ENCODE assay signal across 8 mouse cellular contexts in the genomic region with DNA sequence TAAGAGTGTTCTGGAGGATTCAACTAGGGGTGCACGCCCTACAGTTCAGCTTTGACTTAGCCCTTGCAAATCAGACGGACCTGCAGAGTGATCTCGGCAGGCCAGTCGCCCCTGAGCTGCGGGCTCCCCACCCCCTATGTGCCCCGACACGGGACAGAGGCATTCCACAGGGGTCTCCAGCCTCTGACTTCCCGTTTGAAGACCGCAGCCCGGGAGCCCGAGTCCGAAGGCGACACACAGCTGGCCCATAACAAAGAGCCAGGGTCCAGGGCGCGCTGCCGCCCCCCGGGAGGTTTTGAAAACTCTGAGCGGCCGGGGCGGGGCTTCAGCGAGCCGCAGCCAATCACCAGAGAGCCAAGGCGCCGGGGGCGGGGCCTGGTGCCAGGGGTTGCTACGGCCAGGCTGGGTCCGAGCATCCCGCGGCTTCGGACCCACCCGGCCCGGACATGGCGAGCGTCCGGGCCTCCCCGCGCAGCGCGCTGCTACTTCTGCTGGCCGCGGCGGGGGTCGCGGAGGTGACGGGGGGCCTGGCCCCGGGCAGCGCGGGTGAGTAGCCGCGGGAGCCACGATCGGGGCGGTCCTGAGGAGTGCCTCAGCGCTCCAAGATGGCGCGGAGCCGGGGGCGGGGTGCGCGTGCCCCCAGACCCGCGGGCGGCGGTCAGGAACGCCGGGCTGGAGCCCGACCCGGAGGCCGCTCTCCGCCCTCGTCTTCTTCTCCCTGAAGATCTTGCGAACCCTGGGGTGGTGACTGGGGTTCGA. TPM values are rescaled to one million over a fixed set of nuclear protein-coding genes. Genes with fewer than 3 reads are reported as not detected.
DNase-seq lines count a peak whose midpoint lies in the region; ATAC-seq lines count a peak whose summit lies in the region.

A gene (plus strand): TSS at position 371 of the 759 bp plus-strand sequence.

- H3K9ac ChIP-seq in lung, embryonic 16.5 days (ENCODE audit: low read length) = peak within 1 kb of the TSS; percentile 89

- peak; percentile 11 for DNase-seq in MEL-GATA-1-ER (ENCODE audit: extremely low read depth, low read depth)
- DNase-seq in cerebellum, adult 8-10 months = peak; percentile 77
- DNase-seq in layer of hippocampus, adult 9-10 months (ENCODE audit: low spot score) = peak; percentile 44
- DNase-seq in ovary, postnatal 14 days (ENCODE audit: low spot score) = peak; percentile 84
- peak; percentile 85 for DNase-seq in thymus, postnatal 14 days

- H3K36me3 ChIP-seq in lung, embryonic 16.5 days (ENCODE audit: control insufficient read depth, insufficient read depth, low read length) = no peaks in the 10 kb centered on the region

- WGBS in lung, embryonic 16.5 days = under 1% methylated on average over 66 of the region's 73 CpGs

- no peaks in the 10 kb centered on the region for H3K27me3 ChIP-seq in lung, embryonic 16.5 days (ENCODE audit: control insufficient read depth, insufficient read depth, low read depth, low read length)

- peak within 1 kb of the TSS; percentile 52; the same call in 1 of the 2 replicates for H3K27ac ChIP-seq in lung, embryonic 16.5 days (ENCODE audit: low read length)

- peak; percentile 93 for ATAC-seq in frontal cortex, adult (ENCODE audit: low TSS enrichment)
- peak; percentile 61 to 79 for ATAC-seq in hematopoietic stem cell, adult 5-6 weeks (replicated peaks in 1 of 2; ENCODE audit: insufficient read depth in 1 of 2, low FRiP score in 2 of 2, low TSS enrichment in 1 of 2, low read depth in 1 of 2, poor library complexity in 2 of 2, severe bottlenecking in 2 of 2)
- ATAC-seq in lung, embryonic 16.5 days (ENCODE audit: low read depth) = peak; percentile 94

- H3K9me3 ChIP-seq in lung, embryonic 16.5 days (ENCODE audit: control insufficient read depth, low read length) = peaks cover 2% of the 10 kb centered on the region

- H3K4me2 ChIP-seq in lung, embryonic 16.5 days (ENCODE audit: low read depth, low read length) = peak within 1 kb of the TSS; percentile 95

- H3K4me3 ChIP-seq in lung, embryonic 16.5 days (ENCODE audit: low read length) = peak within 1 kb of the TSS; percentile 77

- peaks cover 17% of the 10 kb centered on the region for H3K4me1 ChIP-seq in lung, embryonic 16.5 days (replicated peaks; ENCODE audit: control insufficient read depth, insufficient read depth, low read length)

RNA-seq across cellular contexts. Expression of the gene that starts here (rescaled TPM):
- total RNA-seq in hematopoietic stem cell, adult 5-6 weeks (2017) = 2.5 and 2.8 TPM in 2 replicates
- polyA plus RNA-seq in lung, embryonic 16.5 days (2015; fragmentation: Nextera tagmentation; extraction: Ambion mirVana) = 24.1 and 25.2 TPM in 2 replicates

Comparison
In these comparisons a context has a peak if more than half of its experiments do, and no peak if none do; other contexts are left out.
1. Peak in every context shown above with its lines: DNase-seq, ATAC-seq, H3K4me3 ChIP-seq and H3K27ac ChIP-seq.
2. DNase-seq: peak in every context shown above with its lines; median percentile 85 in thymus, postnatal 14 days; 84 in ovary, postnatal 14 days; 77 in cerebellum, adult 8-10 months; 44 in layer of hippocampus, adult 9-10 months; 11 in MEL-GATA-1-ER.